Comparison of ENCODE assay signal across 8 mouse cellular contexts in genomic region chr12:100201838-100202237, GRCm38 (mm10). TPM values are rescaled to one million over a fixed set of nuclear protein-coding genes. Genes with fewer than 3 reads are reported as not detected.
DNase-seq lines count a peak whose midpoint lies in the region; ATAC-seq lines count a peak whose summit lies in the region.

No protein-coding gene starts in this region.

- peaks cover 40% of the 10 kb centered on the region for H3K4me1 ChIP-seq in hindbrain, embryonic 13.5 days (replicated peaks)

- 1% methylated on average over 13 of the region's 13 CpGs for WGBS in hindbrain, embryonic 13.5 days

- H3K27ac ChIP-seq in hindbrain, embryonic 13.5 days, result peak overlapping the region; percentile 55

- DNase-seq in R1 (ENCODE audit: low read depth, low spot score), result peak; percentile 96
- peak; percentile 98 for DNase-seq in cerebellum, postnatal 14 days
- DNase-seq in frontal cortex, postnatal 14 days (ENCODE audit: low spot score in 2 of 2), result peak; percentile 90 to 94
- DNase-seq in layer of hippocampus, postnatal 36 days, result peak; percentile 91 to 92
- DNase-seq in lung, postnatal 25 days (ENCODE audit: low spot score), result peak; percentile 96
- DNase-seq in retina, adult 2 months (ENCODE audit: low read depth, low spot score), result peak; percentile 94
- DNase-seq in thymus, postnatal 25 days, result peak; percentile 91

- H3K9ac ChIP-seq in hindbrain, embryonic 13.5 days, result peak overlapping the region; percentile 98

- peak; percentile 46; the same call in 1 of the 2 replicates for ATAC-seq in hindbrain, embryonic 13.5 days (ENCODE audit: low FRiP score)

- H3K4me2 ChIP-seq in hindbrain, embryonic 13.5 days, result peak overlapping the region; percentile 92

- H3K9me3 ChIP-seq in hindbrain, embryonic 13.5 days, result no peaks in the 10 kb centered on the region

- H3K27me3 ChIP-seq in hindbrain, embryonic 13.5 days, result no peaks in the 10 kb centered on the region

- H3K36me3 ChIP-seq in hindbrain, embryonic 13.5 days, result peaks cover 41% of the 10 kb centered on the region

- peak overlapping the region; percentile 99 for H3K4me3 ChIP-seq in hindbrain, embryonic 13.5 days

RNA-seq across cellular contexts. Expression of gene Calm1, which starts 2.6 kb away (rescaled TPM):
- 2,269 and 2,272 TPM in 2 replicates for polyA plus RNA-seq in hindbrain, embryonic 13.5 days (2015; fragmentation: Nextera tagmentation; extraction: Ambion mirVana)
- total RNA-seq in layer of hippocampus, postnatal 36 days (2021), result 1,000 to 10,000 TPM; 2,038 to 2,139 TPM

RNA-seq across cellular contexts. Expression of gene Nrde2, which starts 42.4 kb away (rescaled TPM):
- polyA plus RNA-seq in hindbrain, embryonic 13.5 days (2015; fragmentation: Nextera tagmentation; extraction: Ambion mirVana), result 14.4 and 14.9 TPM in 2 replicates
- total RNA-seq in layer of hippocampus, postnatal 36 days (2021), result 10 to 100 TPM; 19.7 to 20.2 TPM

Comparison
In these comparisons a context has a peak if more than half of its experiments do, and no peak if none do; other contexts are left out.
1. Peak in every context shown above with its lines: DNase-seq, ATAC-seq, H3K4me3 ChIP-seq and H3K27ac ChIP-seq.